Mouse (Mus musculus) kidney, postnatal 36 days (tissue): ENCODE results near the gene Fam169b.
A peak's percentile ranks its signal among the peaks of the same experiment; 100 is the strongest.
"Not testable (repeated sequence)": the region's sequence is repeated elsewhere in the genome, so short reads cannot be mapped to it uniquely, and the experiment has no call there.

ENCODE experiments used
- DNase-seq, 2 experiments: peaks; one replicate each; pipeline ENCODE4 v3.0.0; 2021 to 2022; ENCODE audit warnings: mixed read lengths in 2 of 2

Fam169b gene

DNA sequence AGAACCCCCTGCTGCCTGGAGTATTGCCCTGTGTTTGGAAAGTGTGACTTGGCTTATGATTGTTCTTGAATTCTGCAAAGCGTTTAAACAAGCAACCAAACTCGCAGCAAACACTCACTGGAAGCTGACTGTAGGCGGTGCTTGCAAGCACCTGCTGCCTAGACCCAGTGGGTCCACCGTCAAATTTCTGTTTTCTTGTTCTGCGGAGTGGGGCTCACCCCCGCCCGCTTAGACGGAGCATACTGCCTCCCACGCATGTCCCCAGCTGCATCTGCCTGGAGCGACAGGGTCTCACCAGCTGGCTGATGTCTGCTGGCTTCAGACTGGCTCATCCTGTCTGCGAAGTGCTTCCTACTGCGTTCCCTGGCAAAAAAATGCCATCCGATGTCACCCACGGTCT, 9.1 kb upstream of the Fam169b start:
- peak; percentile 47 to 55 for DNase-seq

DNA sequence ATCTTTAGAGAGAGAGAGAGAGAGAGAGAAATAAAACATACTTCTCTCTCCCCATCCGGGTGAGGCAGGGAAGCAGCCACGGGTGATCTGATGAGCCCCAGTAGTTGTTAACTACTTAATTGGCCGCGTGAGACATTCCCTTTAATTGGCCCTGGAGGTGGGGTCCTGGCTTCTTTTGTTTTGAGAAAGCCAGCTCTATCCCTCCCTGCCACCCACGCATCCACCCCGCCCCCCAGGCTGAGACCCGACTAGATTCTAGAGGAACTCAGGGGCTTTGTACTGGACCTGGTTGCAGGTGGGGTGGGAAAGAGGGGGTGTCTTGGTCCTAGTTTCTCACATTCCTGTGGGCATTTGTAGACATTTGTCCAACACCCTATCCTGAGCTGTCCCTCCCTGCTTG, 8.2 kb upstream of the Fam169b start:
- DNase-seq: no peak

GRCm38 (mm10) chr7:68266691-68267090, 6.9 kb upstream of the Fam169b start:
- DNase-seq: peak in 1 of 2 experiments; percentile 12

- DNase-seq: no peak
These were observed 3.1 kb upstream of the Fam169b start for GRCm38 (mm10) chr7:68270551-68270950.

- DNase-seq: no peak
These were observed 1.8 kb upstream of the Fam169b start for GRCm38 (mm10) chr7:68271816-68272215.

DNA sequence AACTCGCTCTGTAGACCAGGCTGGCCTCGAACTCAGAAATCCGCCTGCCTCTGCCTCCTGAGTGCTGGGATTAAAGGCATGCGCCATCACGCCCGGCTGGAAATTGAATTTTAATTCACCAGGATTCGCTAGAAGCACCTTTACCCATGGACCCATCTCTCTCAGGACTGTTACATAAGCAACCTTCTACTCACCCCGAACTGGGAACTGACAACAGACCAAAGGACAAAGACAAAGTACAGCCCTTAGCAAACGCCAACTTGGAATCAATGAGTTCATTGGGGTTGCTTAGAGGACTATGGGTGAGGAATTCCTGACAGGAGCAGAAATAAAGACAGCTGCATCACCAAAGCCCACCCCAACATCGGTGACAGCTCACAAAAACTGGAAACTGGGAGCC, 1.0 kb upstream of the Fam169b start:
- DNase-seq: peak; percentile 52 to 83

DNA sequence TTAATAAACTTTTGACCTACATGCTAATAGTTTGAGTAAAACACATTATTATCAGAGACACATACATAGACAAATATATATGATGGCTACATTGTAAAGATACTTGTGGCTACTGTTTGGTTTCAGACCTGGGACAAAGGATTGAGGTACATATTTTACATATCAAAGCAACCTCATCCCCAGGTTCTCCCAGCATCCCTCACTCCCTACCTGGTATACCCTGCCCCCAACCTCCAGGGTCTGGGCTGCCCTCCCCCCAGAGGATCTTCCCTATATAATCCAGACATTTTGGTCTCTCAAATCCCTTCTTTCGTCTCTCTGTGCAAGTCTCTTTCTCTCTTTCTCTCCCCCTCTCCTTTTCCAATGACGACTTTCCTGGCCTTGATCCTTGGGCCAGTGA, 579 bp downstream of the Fam169b start:
- no peak for DNase-seq

GRCm38 (mm10) chr7:68274951-68275350, 1.3 kb downstream of the Fam169b start:
- no peak for DNase-seq

DNA sequence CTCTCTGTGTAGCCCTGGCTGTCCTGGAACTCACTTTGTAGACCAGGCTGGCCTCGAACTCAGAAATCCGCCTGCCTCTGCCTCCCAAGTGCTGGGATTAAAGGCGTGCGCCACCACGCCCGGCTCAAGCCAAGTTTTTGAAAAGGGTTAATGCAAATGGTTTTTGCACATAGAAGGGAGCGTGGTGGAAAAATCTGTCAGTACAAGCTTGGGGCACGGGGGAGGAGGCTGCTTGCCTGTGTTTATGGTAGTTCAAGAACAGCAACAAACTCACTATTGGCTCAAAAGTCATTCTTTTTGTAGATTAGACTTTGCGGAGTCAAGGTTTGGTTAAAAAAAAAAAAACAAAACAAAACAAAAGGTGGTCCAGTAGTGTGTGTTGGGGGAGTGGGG, 1.8 kb downstream of the Fam169b start:
- DNase-seq: not testable (repeated sequence)

- peak; percentile 61 to 78 for DNase-seq
These were observed 2.4 kb downstream of the Fam169b start for GRCm38 (mm10) chr7:68275838-68276731.

GRCm38 (mm10) chr7:68277054-68277896, 3.6 kb downstream of the Fam169b start:
- DNase-seq: no peak

GRCm38 (mm10) chr7:68277897-68278270, 4.2 kb downstream of the Fam169b start:
- no peak for DNase-seq

GRCm38 (mm10) chr7:68278385-68278784, 4.7 kb downstream of the Fam169b start:
- no peak for DNase-seq

GRCm38 (mm10) chr7:68278908-68279307, 5.3 kb downstream of the Fam169b start:
- DNase-seq: no peak

- DNase-seq: no peak
These were observed 5.8 kb downstream of the Fam169b start for GRCm38 (mm10) chr7:68279481-68279880.

- no peak for DNase-seq
These were observed 6.8 kb downstream of the Fam169b start for GRCm38 (mm10) chr7:68280352-68280869.

DNA sequence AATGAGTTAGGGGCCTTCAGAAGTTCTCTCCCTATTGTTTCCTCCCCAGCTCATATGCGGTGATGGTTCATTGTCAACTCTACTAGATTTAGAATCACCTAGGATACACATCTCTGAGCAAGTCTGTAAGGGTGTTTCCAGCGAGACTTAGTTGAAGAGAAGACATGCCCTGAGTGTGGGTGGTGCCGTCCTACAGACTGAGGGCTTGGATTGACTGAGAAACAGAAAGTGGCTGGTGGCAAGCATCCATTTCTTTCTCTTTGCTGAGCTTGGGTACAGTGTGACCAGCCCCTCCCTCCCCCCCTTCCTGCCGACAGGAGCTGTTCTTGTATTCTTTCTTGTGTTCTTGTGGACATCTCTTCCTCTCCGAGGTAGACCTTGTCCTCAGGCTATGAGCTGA, 7.7 kb downstream of the Fam169b start:
- no peak for DNase-seq

- no peak for DNase-seq
These were observed 8.9 kb downstream of the Fam169b start for GRCm38 (mm10) chr7:68282304-68283132.

DNA sequence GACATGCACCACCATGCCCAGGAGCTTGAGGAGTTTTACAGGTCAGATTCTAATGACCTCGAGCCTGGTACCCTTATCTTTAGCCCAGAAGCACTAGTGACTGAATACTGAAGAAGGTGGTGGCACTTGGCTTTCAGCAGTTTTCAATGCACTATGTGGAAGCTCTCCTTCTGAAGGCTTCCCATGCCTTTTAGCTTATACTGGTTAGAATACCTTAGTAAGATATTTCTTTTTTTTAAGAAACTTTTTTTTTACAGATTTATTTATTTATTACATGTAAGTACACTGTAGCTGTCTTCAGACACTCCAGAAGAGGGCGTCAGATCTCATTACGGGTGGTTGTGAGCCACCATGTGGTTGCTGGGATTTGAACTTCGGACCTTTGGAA, 9.5 kb downstream of the Fam169b start:
- not testable (repeated sequence) for DNase-seq

- DNase-seq: no peak
These were observed 10.1 kb downstream of the Fam169b start for GRCm38 (mm10) chr7:68283776-68284175.

DNA sequence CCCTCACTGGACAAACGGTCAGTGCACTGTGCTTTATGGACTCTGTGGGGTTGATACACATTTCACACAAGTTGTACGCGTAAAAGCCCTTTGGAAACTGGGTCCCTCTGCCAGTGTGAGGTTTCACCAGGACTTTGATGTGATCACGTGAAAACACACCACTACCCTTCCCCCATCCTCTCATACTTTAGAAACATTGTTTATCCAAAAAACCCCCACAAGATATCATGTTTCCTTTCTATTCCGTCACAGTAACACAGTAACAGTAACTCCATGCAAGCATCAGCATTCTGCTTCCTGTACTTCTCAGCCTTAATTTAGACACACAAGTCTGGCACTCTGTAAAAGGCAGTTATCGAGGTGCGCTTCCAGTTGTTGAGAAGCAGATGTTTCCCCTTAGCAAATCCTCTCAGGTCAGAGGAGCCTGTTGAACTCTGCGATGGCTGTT, 12.2 kb downstream of the Fam169b start:
- peak; percentile 53 to 62 for DNase-seq
